Mouse (Mus musculus) cerebellum, adult 2 months (tissue): ENCODE measurements around the gene Pdpn.

Experiments used
- CTCF ChIP-seq: fragments of 200-500 bp; IDR thresholded peaks from 2 replicates; pipeline ENCODE4 v1.5.1; 2011; ENCODE audit warnings: low read depth, mild to moderate bottlenecking, control low read depth, low read length, moderate library complexity, borderline replicate concordance; ENCODE audit not compliant: insufficient read depth
- POLR2A ChIP-seq: fragments of 200-500 bp; IDR thresholded peaks from 2 replicates; pipeline ENCODE4 v1.6.1; 2011; ENCODE audit warnings: low read length, control low read depth, borderline replicate concordance; ENCODE audit not compliant: insufficient read depth

DNA sequence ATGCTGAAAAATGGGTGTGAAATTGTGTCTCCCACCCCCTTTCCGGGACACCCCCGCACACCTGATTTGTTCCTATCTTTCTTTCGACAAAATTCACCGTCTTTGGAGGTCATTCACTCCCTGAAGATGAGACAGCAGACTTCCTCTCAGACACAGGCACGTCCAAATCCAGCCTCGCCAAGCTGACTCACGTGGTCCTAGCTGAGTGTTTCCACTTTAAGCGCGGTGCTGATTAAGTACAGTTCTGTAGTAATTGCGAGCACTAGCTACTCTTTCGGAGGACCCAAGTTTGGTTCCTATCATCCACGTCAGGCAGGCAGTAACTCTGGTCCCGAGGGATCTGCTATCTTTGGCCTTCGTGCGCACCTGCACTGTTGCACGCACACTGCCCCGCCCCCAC lies 35.6 kb upstream of the Pdpn start:
- TF ChIP-seq CTCF: no peak
- no peak for TF ChIP-seq POLR2A
